40 mouse cellular contexts compared by ENCODE assay signal in the genomic region with DNA sequence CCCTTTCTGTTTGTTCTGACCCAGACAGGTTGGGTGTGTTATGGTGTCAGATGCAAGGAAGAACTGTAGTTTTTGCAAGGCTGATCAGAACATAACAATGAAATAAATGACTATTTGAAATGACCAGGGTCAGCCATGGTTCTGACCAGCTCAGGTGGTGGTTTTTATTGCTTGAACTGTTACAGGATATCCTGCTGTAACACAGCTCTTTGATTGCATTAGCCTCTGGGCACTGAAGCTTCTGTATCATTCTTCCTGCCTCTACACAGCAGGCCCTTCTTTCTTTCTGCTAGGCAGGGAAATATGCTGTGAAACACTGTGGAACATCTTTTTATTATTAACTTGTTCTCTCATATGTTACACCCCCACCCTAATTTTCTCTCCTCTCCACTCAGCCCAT. TPM values are rescaled to one million over a fixed set of nuclear protein-coding genes. Genes with fewer than 3 reads are reported as not detected.
"Had no signal": no experiment of that assay in that cellular context is flagged by ENCODE, and none has a peak within 500 bp of the region (broad histone marks: within the 10 kb centered on the region; RNA-seq: fewer than 3 reads in every experiment).

No protein-coding gene starts in this region.

- H3K27ac ChIP-seq: heart, embryonic 10.5 days; hindbrain, embryonic 10.5 days; hindbrain, embryonic 12.5 days; hindbrain, embryonic 14.5 days; intestine, embryonic 15.5 days; limb, embryonic 10.5 days; limb, embryonic 12.5 days had no signal

- H3K4me2 ChIP-seq: heart, embryonic 12.5 days; hindbrain, embryonic 12.5 days; hindbrain, embryonic 14.5 days; intestine, embryonic 15.5 days; limb, embryonic 12.5 days; liver, embryonic 11.5 days had no signal

- H3K27me3 ChIP-seq: heart, embryonic 12.5 days; hindbrain, embryonic 12.5 days; intestine, embryonic 15.5 days; limb, embryonic 12.5 days had no signal

- H3K36me3 ChIP-seq: heart, embryonic 10.5 days; heart, embryonic 12.5 days; hindbrain, embryonic 10.5 days; hindbrain, embryonic 12.5 days; intestine, embryonic 15.5 days; limb, embryonic 10.5 days; limb, embryonic 12.5 days had no signal

- ATAC-seq: forebrain, postnatal 0 days; hindbrain, embryonic 16.5 days; inflammation-experienced regulatory T-cells, adult 6 months; intestine, embryonic 15.5 days; intestine, postnatal 0 days had no signal

- H3K9ac ChIP-seq: forebrain, postnatal 0 days; heart, embryonic 12.5 days; hindbrain, embryonic 12.5 days; hindbrain, embryonic 14.5 days; intestine, embryonic 15.5 days; limb, embryonic 12.5 days had no signal

- H3K9me3 ChIP-seq: heart, embryonic 10.5 days; heart, embryonic 12.5 days; hindbrain, embryonic 10.5 days; hindbrain, embryonic 12.5 days; intestine, embryonic 15.5 days; limb, embryonic 10.5 days; limb, embryonic 12.5 days had no signal

- H3K4me3 ChIP-seq: heart, embryonic 10.5 days; heart, embryonic 12.5 days; hindbrain, embryonic 10.5 days; hindbrain, embryonic 12.5 days; intestine, embryonic 15.5 days; limb, embryonic 10.5 days; limb, embryonic 12.5 days had no signal

- DNase-seq: forebrain, postnatal 0 days; gastrocnemius, postnatal 14 days; gastrocnemius, postnatal 36 days; heart, postnatal 10 days; heart, postnatal 4 days; kidney, adult 18-20 months; kidney, adult 8-10 months; kidney, postnatal 14 days; kidney, postnatal 36 days; layer of hippocampus, postnatal 36 days; liver had no signal

- H3K4me1 ChIP-seq: heart, embryonic 10.5 days; heart, embryonic 12.5 days; hindbrain, embryonic 10.5 days; hindbrain, embryonic 12.5 days; intestine, embryonic 15.5 days; limb, embryonic 10.5 days; limb, embryonic 12.5 days had no signal

RNA-seq across cellular contexts. Expression of a gene that starts 13.9 kb away (rescaled TPM):
- total RNA-seq: layer of hippocampus, adult 18-20 months; layer of hippocampus, postnatal 14 days had no signal

RNA-seq across cellular contexts. Expression of a gene that starts 24.8 kb away (rescaled TPM):
- total RNA-seq: forebrain, postnatal 0 days; gastrocnemius, adult 18-20 months; gastrocnemius, adult 8-10 months; gastrocnemius, postnatal 14 days; gastrocnemius, postnatal 36 days; heart, adult 8-10 months; heart, postnatal 10 days; heart, postnatal 25 days; heart, postnatal 4 days; layer of hippocampus, adult 18-20 months; layer of hippocampus, postnatal 14 days; layer of hippocampus, postnatal 36 days; left cerebral cortex, adult 18-20 months; left cerebral cortex, adult 8-10 months; left cerebral cortex, postnatal 10 days; left cerebral cortex, postnatal 25 days had no signal
- polyA plus RNA-seq: forebrain, postnatal 0 days; heart, embryonic 10.5 days; heart, embryonic 12.5 days; heart, embryonic 14.5 days; heart, embryonic 16.5 days; hindbrain, embryonic 10.5 days; hindbrain, embryonic 12.5 days; hindbrain, embryonic 16.5 days; inflammation-experienced regulatory T-cells, adult 6 months; intestine, embryonic 15.5 days; intestine, postnatal 0 days; kidney, embryonic 14.5 days; kidney, embryonic 16.5 days; large intestine, adult 2 months; limb, embryonic 10.5 days; limb, embryonic 12.5 days; limb, embryonic 14.5 days; liver, embryonic 11.5 days had no signal

RNA-seq across cellular contexts. Expression of a gene that starts 29.2 kb away (rescaled TPM):
- total RNA-seq: forebrain, postnatal 0 days; gastrocnemius, adult 18-20 months; gastrocnemius, adult 8-10 months; gastrocnemius, postnatal 14 days; gastrocnemius, postnatal 36 days; heart, postnatal 10 days; layer of hippocampus, adult 18-20 months; layer of hippocampus, postnatal 14 days; layer of hippocampus, postnatal 36 days; left cerebral cortex, adult 18-20 months; left cerebral cortex, adult 8-10 months; left cerebral cortex, postnatal 10 days; left cerebral cortex, postnatal 25 days had no signal
- polyA plus RNA-seq: hindbrain, embryonic 10.5 days; hindbrain, embryonic 12.5 days; inflammation-experienced regulatory T-cells, adult 6 months; intestine, embryonic 15.5 days; kidney, embryonic 14.5 days; large intestine, adult 2 months; limb, embryonic 10.5 days; limb, embryonic 12.5 days; liver, embryonic 11.5 days had no signal

RNA-seq across cellular contexts. Expression of a gene that starts 40.7 kb away (rescaled TPM):
- total RNA-seq: gastrocnemius, adult 18-20 months; gastrocnemius, adult 8-10 months; gastrocnemius, postnatal 36 days; layer of hippocampus, adult 18-20 months; layer of hippocampus, postnatal 36 days; left cerebral cortex, postnatal 25 days had no signal
- polyA plus RNA-seq: gonadal fat pad, adult 2 months had no signal

RNA-seq across cellular contexts. Expression of a gene that starts 52.2 kb away (rescaled TPM):
- total RNA-seq: gastrocnemius, adult 18-20 months; gastrocnemius, adult 8-10 months; gastrocnemius, postnatal 14 days; gastrocnemius, postnatal 36 days; heart, postnatal 4 days; layer of hippocampus, adult 18-20 months; layer of hippocampus, postnatal 14 days; layer of hippocampus, postnatal 36 days; left cerebral cortex, adult 18-20 months; left cerebral cortex, postnatal 10 days; left cerebral cortex, postnatal 25 days had no signal
- polyA plus RNA-seq: forebrain, postnatal 0 days; inflammation-experienced regulatory T-cells, adult 6 months had no signal
